Mouse (Mus musculus) myocyte (in vitro differentiated cells): ENCODE measurements around the gene Usp48. TPM values are rescaled to one million over a fixed set of nuclear protein-coding genes. Genes with fewer than 3 reads are reported as not detected.

Experiments used
- H3K27me3 ChIP-seq: one replicate; pipeline ENCODE4 v1.6.1; 2011; ENCODE audit not compliant: control insufficient read depth, insufficient read depth, insufficient read length
- H3K36me3 ChIP-seq: one replicate; pipeline ENCODE4 v1.6.1; 2011; ENCODE audit not compliant: control insufficient read depth, insufficient read depth
- H3K4me2 ChIP-seq: one replicate; pipeline ENCODE4 v1.6.1; 2011; ENCODE audit warnings: low read depth, control low read depth
- H3K4me3 ChIP-seq: one replicate; pipeline ENCODE4 v1.5.1; 2011; ENCODE audit warnings: mild to moderate bottlenecking, control low read depth, moderate library complexity
- H3K79me2 ChIP-seq: one replicate; pipeline ENCODE4 v1.6.1; 2011; ENCODE audit not compliant: control insufficient read depth, insufficient read depth
- H3ac ChIP-seq: one replicate; pipeline ENCODE4 v1.6.1; 2011; ENCODE audit not compliant: control insufficient read depth, insufficient read length
- CEBPB ChIP-seq: IDR thresholded peaks from 2 replicates; pipeline ENCODE4 v1.6.1; 2011; ENCODE audit warnings: mild to moderate bottlenecking, moderate library complexity; ENCODE audit not compliant: poor library complexity, insufficient read depth, severe bottlenecking
- E2F4 ChIP-seq: IDR thresholded peaks from one replicate; pipeline ENCODE4 v1.6.1; 2011; ENCODE audit warnings: mild to moderate bottlenecking, control low read depth, moderate library complexity; ENCODE audit not compliant: insufficient read depth
- MYOD1 ChIP-seq, 3 experiments: IDR thresholded peaks; one replicate each; pipeline ENCODE4 v1.6.1; 2011; ENCODE audit warnings: control low read depth in 2 of 3, low read depth in 2 of 3, mild to moderate bottlenecking in 2 of 3, moderate library complexity in 1 of 3; ENCODE audit not compliant: insufficient read length in 2 of 3, control insufficient read depth in 1 of 3
- MYOG ChIP-seq, 3 experiments: IDR thresholded peaks; one replicate each; pipeline ENCODE4 v1.6.1; 2011; ENCODE audit warnings: control low read depth in 2 of 3, low read depth in 2 of 3, mild to moderate bottlenecking in 2 of 3; ENCODE audit not compliant: insufficient read length in 2 of 3, control insufficient read depth in 1 of 3, insufficient read depth in 1 of 3
- POLR2A ChIP-seq: IDR thresholded peaks from one replicate; pipeline ENCODE4 v1.6.1; 2011; ENCODE audit warnings: low read depth, mild to moderate bottlenecking, control low read depth, moderate library complexity; ENCODE audit not compliant: insufficient read length
- POLR2AphosphoS2 ChIP-seq: IDR thresholded peaks from one replicate; pipeline ENCODE4 v1.6.1; 2011; ENCODE audit warnings: low read depth, control low read depth; ENCODE audit not compliant: insufficient read length
- REST ChIP-seq: IDR thresholded peaks from one replicate; pipeline ENCODE4 v1.6.1; 2011; ENCODE audit warnings: mild to moderate bottlenecking, control low read depth, moderate library complexity; ENCODE audit not compliant: insufficient read depth, insufficient read length
- SRF ChIP-seq: IDR thresholded peaks from one replicate; pipeline ENCODE4 v1.6.1; 2011; ENCODE audit warnings: low read depth; ENCODE audit not compliant: control insufficient read depth, insufficient read length
- TCF12 ChIP-seq: IDR thresholded peaks from one replicate; pipeline ENCODE4 v1.6.1; 2011; ENCODE audit warnings: mild to moderate bottlenecking, control low read depth; ENCODE audit not compliant: poor library complexity, insufficient read depth, severe bottlenecking
- TCF3 ChIP-seq: IDR thresholded peaks from one replicate; pipeline ENCODE4 v1.6.1; 2011; ENCODE audit warnings: low read depth, control low read depth; ENCODE audit not compliant: insufficient read length
- USF1 ChIP-seq: IDR thresholded peaks from one replicate; pipeline ENCODE4 v1.6.1; 2011; ENCODE audit warnings: low read depth, mild to moderate bottlenecking, control low read depth, moderate library complexity
- polyA plus RNA-seq: library from polyadenylated mRNA; unstranded; fragments of >200 nt; fragmentation: generic; extraction: Trizol; gene quantifications from one replicate; pipeline ENCODE4 v1.2.1, GENCODE M21; 2012; ENCODE audit warnings: missing spikeins

The Usp48 gene
- polyA plus RNA-seq, 1 experiment: 14.2 TPM

DNA sequence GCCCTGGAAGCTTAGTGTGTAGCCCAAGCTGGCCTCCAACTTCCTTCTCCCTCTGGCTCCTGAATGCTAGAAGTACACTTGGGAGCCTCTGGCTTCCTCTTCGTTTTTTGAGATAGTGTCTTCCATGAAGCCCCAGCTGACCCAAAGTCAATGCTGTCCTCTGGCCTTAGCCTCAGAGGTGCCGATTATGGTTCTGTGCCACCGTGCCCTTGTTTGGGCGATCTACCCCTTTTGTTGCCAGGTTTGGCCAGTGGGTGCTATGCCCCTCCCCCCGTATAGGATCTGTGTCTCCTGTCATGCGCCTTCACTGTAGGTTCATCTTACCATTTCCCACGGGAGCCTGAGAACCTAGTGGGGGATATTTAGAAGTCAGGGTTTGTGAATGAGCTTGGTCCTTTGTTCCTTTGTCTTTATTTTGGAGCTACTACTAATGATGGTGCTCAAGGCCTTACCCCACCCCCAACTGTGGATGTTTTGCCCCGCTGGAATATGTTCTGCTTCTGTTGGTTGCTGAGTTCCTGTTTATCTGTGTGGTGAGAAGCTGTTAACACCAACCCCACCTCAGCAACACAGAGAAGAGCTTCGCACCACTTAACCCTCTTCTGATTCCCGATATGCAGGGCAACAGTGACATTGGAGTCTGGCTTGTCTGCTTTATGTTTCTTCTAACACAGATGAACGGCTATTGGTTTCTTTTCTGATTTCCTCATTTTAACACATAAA lies 10.1 kb downstream of the Usp48 start:
- H3K4me3 ChIP-seq: no peak overlapping the region
- H3K36me3 ChIP-seq: peaks cover 2% of the 10 kb centered on the region
- no peaks in the 10 kb centered on the region for H3K27me3 ChIP-seq
- no peak overlapping the region for H3ac ChIP-seq
- H3K79me2 ChIP-seq: peaks cover 35% of the 10 kb centered on the region
- H3K4me2 ChIP-seq: no peak overlapping the region
- TF ChIP-seq REST (no peak), TCF12 (no peak), POLR2AphosphoS2 (no peak), CEBPB (no peak), POLR2A (no peak)

DNA sequence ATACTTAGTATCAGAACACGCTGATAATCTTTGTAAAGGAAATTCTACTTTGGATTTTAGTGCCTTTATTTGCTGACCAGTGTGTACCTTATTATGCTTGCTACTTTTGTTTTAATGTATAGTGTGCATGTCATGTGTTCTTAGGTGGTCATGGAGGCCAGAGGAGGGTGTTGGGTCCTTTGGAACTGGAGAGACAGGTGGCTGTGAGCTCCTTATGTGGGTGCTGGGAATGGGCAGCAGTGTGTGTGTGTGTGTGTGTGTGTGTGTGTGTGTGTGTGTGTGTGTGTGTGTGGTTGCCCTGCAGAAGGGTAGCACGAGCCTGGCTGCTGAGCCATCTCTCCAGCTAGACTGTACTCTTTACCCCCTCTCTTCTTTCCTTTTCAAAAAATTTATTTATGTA lies 13.5 kb downstream of the Usp48 start:
- Histone ChIP-seq H3K36me3 (peaks cover 20% of the 10 kb centered on the region), H3K4me3 (no peak overlapping the region), H3K27me3 (no peaks in the 10 kb centered on the region), H3K79me2 (peaks cover 8% of the 10 kb centered on the region), H3ac (no peak overlapping the region), H3K4me2 (no peak overlapping the region)
- TF ChIP-seq POLR2AphosphoS2: no peak
- peak in 1 of 3 experiments; percentile 51 for TF ChIP-seq MYOG (IDR thresholded peaks at IDR 0.05; ENCODE audit: control insufficient read depth in 1 of 3, insufficient read depth in 1 of 3, insufficient read length in 2 of 3, low read depth in 2 of 3)
- no peak for TF ChIP-seq TCF3
- TF ChIP-seq MYOD1 (IDR thresholded peaks at IDR 0.05; ENCODE audit: control insufficient read depth in 1 of 3, insufficient read length in 2 of 3, low read depth in 2 of 3): peak in 2 of 3 experiments; percentile 16 to 53
- no peak for TF ChIP-seq E2F4
- no peak for TF ChIP-seq USF1

DNA sequence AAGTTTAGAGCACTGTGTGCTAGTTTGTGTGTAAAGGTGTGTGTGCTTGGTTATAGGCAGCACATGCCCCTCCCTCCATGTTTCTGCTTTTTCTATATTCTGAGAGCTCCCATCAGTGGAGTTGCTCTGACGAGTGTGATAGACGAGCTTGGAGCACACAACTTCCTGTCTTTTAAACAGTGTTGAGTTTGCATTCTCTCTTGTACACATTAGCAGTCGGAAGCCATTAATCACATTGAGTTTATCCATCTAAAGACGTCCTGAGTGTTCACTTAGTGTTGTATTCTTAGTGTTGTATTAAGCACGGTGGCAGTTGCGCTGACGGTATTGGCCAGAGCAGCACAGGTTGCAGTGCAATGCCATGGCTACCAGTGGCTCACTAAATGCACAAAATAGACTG lies 15.7 kb downstream of the Usp48 start:
- H3K36me3 ChIP-seq: peaks cover 25% of the 10 kb centered on the region
- H3K27me3 ChIP-seq: no peaks in the 10 kb centered on the region
- no peak overlapping the region for H3ac ChIP-seq
- H3K4me3 ChIP-seq: no peak overlapping the region
- H3K79me2 ChIP-seq: no peaks in the 10 kb centered on the region
- H3K4me2 ChIP-seq: no peak overlapping the region
- TF ChIP-seq MYOG (IDR thresholded peaks at IDR 0.05; ENCODE audit: control insufficient read depth in 1 of 3, insufficient read depth in 1 of 3, insufficient read length in 2 of 3, low read depth in 2 of 3) (no peak), USF1 (no peak), POLR2AphosphoS2 (no peak)

DNA sequence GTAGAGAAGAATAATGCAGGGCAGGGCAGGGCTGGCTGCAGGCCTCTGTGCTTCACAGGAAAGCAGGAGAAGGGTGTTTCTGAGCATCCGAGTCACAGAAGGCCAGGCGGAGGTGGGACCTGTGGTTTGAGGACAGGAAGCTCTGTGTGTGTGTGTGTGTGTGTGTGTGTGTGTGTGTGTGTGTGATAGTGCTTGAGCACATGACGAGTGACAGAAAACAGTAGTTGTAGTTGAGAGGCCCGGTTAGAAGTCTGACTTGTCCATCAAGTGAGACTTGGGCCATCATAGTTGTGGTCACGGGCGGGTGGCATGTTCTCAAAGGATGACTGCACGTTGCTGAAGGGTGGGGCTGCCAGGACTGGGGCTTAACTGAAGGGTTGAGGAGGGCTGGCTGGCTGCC lies 16.1 kb downstream of the Usp48 start:
- Histone ChIP-seq H3K36me3 (peaks cover 25% of the 10 kb centered on the region), H3K79me2 (no peaks in the 10 kb centered on the region), H3K4me3 (no peak overlapping the region), H3K27me3 (no peaks in the 10 kb centered on the region), H3K4me2 (no peak overlapping the region), H3ac (no peak overlapping the region)
- TF ChIP-seq MYOD1 (IDR thresholded peaks at IDR 0.05; ENCODE audit: control insufficient read depth in 1 of 3, insufficient read length in 2 of 3, low read depth in 2 of 3): peak in 1 of 3 experiments; percentile 17
- TF ChIP-seq MYOG (IDR thresholded peaks at IDR 0.05; ENCODE audit: control insufficient read depth in 1 of 3, insufficient read depth in 1 of 3, insufficient read length in 2 of 3, low read depth in 2 of 3): no peak

DNA sequence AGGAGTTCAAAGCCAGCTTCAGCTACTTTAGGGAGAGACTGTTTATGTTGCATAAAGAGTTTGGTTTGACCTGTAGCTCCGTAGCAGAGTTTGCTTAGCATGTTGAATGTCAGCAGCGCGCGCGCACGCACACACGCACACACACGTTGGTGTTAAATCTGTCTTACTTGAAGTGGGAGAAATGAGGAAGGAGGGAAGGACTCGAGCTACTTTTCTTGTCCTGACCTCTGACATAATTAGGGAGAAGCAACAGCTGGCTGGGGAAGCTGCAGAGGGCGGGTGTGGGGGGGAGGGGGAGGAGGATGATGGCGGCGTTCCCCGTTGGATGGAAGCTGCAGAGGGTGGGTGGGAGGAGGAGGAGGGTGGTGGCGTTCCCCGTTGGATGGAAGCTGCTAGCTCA lies 16.7 kb downstream of the Usp48 start:
- no peak for TF ChIP-seq TCF3
- no peak overlapping the region for H3K4me2 ChIP-seq
- H3K36me3 ChIP-seq: peaks cover 25% of the 10 kb centered on the region
- no peak overlapping the region for H3ac ChIP-seq
- H3K27me3 ChIP-seq: no peaks in the 10 kb centered on the region
- H3K79me2 ChIP-seq: no peaks in the 10 kb centered on the region
- H3K4me3 ChIP-seq: no peak overlapping the region

DNA sequence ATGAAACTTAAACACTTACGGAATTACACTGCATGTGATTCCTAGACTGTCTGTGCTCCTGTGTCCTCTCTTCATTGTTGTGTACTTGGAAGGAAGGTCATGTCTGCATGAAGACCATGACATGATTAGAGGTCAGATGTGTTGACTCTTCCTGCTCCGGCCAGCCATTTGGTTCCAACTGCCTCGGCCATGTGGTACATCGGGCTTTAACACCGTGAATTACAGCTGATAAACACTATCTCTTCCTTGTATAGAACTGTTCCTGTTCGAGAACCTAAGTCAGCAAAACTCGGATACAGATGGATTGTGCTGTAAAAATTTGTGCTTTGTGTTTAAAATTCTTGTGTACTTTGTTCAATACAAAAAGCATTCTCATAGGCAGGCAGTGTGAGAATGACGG lies 29.3 kb downstream of the Usp48 start:
- TF ChIP-seq USF1 (no peak), REST (no peak), SRF (no peak), POLR2AphosphoS2 (no peak), MYOG (IDR thresholded peaks at IDR 0.05; ENCODE audit: control insufficient read depth in 1 of 3, insufficient read depth in 1 of 3, insufficient read length in 2 of 3, low read depth in 2 of 3) (no peak), MYOD1 (IDR thresholded peaks at IDR 0.05; ENCODE audit: control insufficient read depth in 1 of 3, insufficient read length in 2 of 3, low read depth in 2 of 3) (no peak)
- Histone ChIP-seq H3K79me2 (no peaks in the 10 kb centered on the region), H3K36me3 (peaks cover 16% of the 10 kb centered on the region), H3K4me3 (no peak overlapping the region), H3ac (no peak overlapping the region), H3K4me2 (no peak overlapping the region), H3K27me3 (no peaks in the 10 kb centered on the region)
